Mouse (Mus musculus) embryonic facial prominence, embryonic 12.5 days (tissue): ENCODE measurements around the gene Midn. TPM values are rescaled to one million over a fixed set of nuclear protein-coding genes. Genes with fewer than 3 reads are reported as not detected.

Experiments
- ATAC-seq: fragments of 200-750 bp; cut with Nextera tagmentation; 2 replicates; pipeline ENCODE4 v1.8.0; 2017; ENCODE audit not compliant: insufficient number of reproducible peaks, insufficient read depth, low FRiP score, low TSS enrichment
- H3K27ac ChIP-seq: fragments of 300-500 bp; sonication (generic); 2 replicates; pipeline ENCODE4 v1.5.1; 2016; ENCODE audit warnings: mild to moderate bottlenecking
- H3K27me3 ChIP-seq: fragments of 300-500 bp; sonication (generic); 2 replicates; pipeline ENCODE4 v1.6.1; 2016; ENCODE audit warnings: mild to moderate bottlenecking, moderate library complexity
- H3K36me3 ChIP-seq: fragments of 300-500 bp; sonication (generic); 2 replicates; pipeline ENCODE4 v1.6.1; 2016; ENCODE audit warnings: mild to moderate bottlenecking
- H3K4me1 ChIP-seq: fragments of 300-500 bp; sonication (generic); 2 replicates; pipeline ENCODE4 v1.6.1; 2016
- H3K4me2 ChIP-seq: fragments of 300-500 bp; sonication (generic); replicated peaks from 2 replicates; pipeline ENCODE4 v1.6.1; 2016; ENCODE audit warnings: mild to moderate bottlenecking, moderate library complexity
- H3K4me3 ChIP-seq: fragments of 300-500 bp; sonication (generic); 2 replicates; pipeline ENCODE4 v1.5.1; 2016; ENCODE audit warnings: mild to moderate bottlenecking
- H3K9ac ChIP-seq: fragments of 300-500 bp; sonication (generic); 2 replicates; pipeline ENCODE4 v1.6.1; 2016; ENCODE audit warnings: mild to moderate bottlenecking, moderate library complexity
- H3K9me3 ChIP-seq: fragments of 300-500 bp; sonication (generic); 2 replicates; pipeline ENCODE4 v1.6.1; 2016; ENCODE audit warnings: mild to moderate bottlenecking, moderate library complexity
- WGBS: fragments of 180-500 bp; shearing (Covaris S2); methylation state at CpG from one replicate; pipeline ENCODE4 v1.1.7; 2016; 5-methylcytosine and 5-hydroxymethylcytosine counted together
- polyA plus RNA-seq: library from polyadenylated mRNA; unstranded; fragments of >200 nt; fragmentation: Nextera tagmentation; extraction: Ambion mirVana; gene quantifications from 2 replicates; pipeline ENCODE4 v1.2.1, GENCODE M21; 2016

The Midn gene
- polyA plus RNA-seq, 1 experiment from 2014 or later = 35.1 TPM

GRCm38 (mm10) chr10:80115290-80115943, 32.7 kb upstream of the Midn start, which contains the start of gene Stk11:
TSS of gene Stk11 (plus strand) at chr10:80115803.
- Histone ChIP-seq H3K4me3 (peak within 1 kb of the TSS; percentile 67), H3K9ac (peak within 1 kb of the TSS; percentile 86), H3K27me3 (no peaks in the 10 kb centered on the region), H3K4me1 (peaks cover 33% of the 10 kb centered on the region), H3K4me2 (peak within 1 kb of the TSS; percentile 92), H3K9me3 (no peaks in the 10 kb centered on the region), H3K27ac (peak within 1 kb of the TSS; percentile 83), H3K36me3 (peaks cover 25% of the 10 kb centered on the region)
- WGBS = under 1% methylated on average over 70 of the region's 70 CpGs
- ATAC-seq = peak; percentile 98

GRCm38 (mm10) chr10:80115944-80116335, 32.1 kb upstream of the Midn start:
- peak overlapping the region; percentile 83 for H3K27ac ChIP-seq
- under 1% methylated on average over 63 of the region's 63 CpGs for WGBS
- peaks cover 30% of the 10 kb centered on the region for H3K36me3 ChIP-seq
- H3K4me3 ChIP-seq = peak overlapping the region; percentile 67
- H3K9me3 ChIP-seq = no peaks in the 10 kb centered on the region
- H3K4me2 ChIP-seq = peak overlapping the region; percentile 92
- H3K4me1 ChIP-seq = peaks cover 33% of the 10 kb centered on the region
- H3K27me3 ChIP-seq = no peaks in the 10 kb centered on the region
- ATAC-seq = no peak
- H3K9ac ChIP-seq = peak overlapping the region; percentile 86

- H3K4me3 ChIP-seq = peak overlapping the region; percentile 67
- H3K36me3 ChIP-seq = peaks cover 35% of the 10 kb centered on the region
- H3K9me3 ChIP-seq = no peaks in the 10 kb centered on the region
- peak overlapping the region; percentile 54 for H3K27ac ChIP-seq
- H3K27me3 ChIP-seq = no peaks in the 10 kb centered on the region
- under 1% methylated on average over 27 of the region's 27 CpGs for WGBS
- peaks cover 33% of the 10 kb centered on the region for H3K4me1 ChIP-seq
- H3K4me2 ChIP-seq = peak overlapping the region; percentile 92
- peak overlapping the region; percentile 86 for H3K9ac ChIP-seq
- no peak for ATAC-seq
Measured at GRCm38 (mm10) chr10:80116563-80116926, 31.5 kb upstream of the Midn start.

DNA sequence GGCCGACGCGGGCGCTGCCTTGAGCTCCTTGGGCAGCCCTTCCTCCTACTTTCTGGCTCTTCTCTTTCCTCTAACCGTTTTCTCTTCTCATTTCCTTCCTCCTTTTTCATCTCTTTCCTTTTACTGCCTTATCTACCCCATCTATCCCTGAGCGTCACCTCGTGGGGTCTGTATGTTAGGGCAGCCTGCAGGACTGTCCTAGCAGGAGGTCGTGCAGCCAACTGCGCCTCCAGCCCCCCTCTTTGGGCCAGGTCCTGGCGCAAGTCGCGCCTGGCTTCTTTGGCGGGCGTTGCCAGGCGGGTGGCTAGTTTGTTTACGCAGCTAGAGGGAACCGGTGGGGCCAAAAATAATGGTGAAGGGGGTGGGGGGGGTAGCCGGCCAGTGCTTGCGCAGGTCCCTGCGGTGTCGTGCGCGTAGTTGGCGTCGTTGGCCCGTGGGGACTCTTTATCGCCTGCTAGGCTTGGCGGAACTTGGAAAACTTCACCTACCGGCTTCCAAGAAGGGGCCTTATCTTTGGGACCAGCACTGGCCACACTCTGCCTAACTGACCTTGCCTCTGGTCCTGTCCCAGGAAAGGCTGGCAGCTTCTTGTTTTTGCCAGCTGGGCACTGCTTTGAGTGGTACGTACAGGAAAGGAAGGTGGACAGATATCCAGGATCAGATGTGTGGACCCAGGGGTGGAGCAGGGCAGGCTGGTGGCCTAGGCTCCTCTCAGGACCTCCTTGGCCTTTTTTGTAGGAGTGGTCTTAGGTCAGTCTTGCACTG, 31.0 kb upstream of the Midn start:
- no peak for ATAC-seq
- Histone ChIP-seq H3K9ac (peak overlapping the region; percentile 86), H3K36me3 (peaks cover 41% of the 10 kb centered on the region), H3K4me1 (peaks cover 33% of the 10 kb centered on the region), H3K27me3 (no peaks in the 10 kb centered on the region), H3K4me3 (peak overlapping the region; percentile 67), H3K27ac (peak overlapping the region; percentile 54), H3K4me2 (peak overlapping the region; percentile 92), H3K9me3 (no peaks in the 10 kb centered on the region)
- WGBS = 4% methylated on average over 30 of the region's 30 CpGs

GRCm38 (mm10) chr10:80117736-80118135, 30.3 kb upstream of the Midn start:
- WGBS = 43% methylated on average over 1 of the region's 1 CpGs
- no peak overlapping the region for H3K27ac ChIP-seq

GRCm38 (mm10) chr10:80118552-80118951, 29.5 kb upstream of the Midn start:
- H3K27ac ChIP-seq = no peak overlapping the region
- ATAC-seq = no peak
- peaks cover 33% of the 10 kb centered on the region for H3K4me1 ChIP-seq
- WGBS = 68% methylated on average over 6 of the region's 6 CpGs
- H3K9ac ChIP-seq = peak overlapping the region; percentile 32; the same call in 1 of the 2 replicates
- no peaks in the 10 kb centered on the region for H3K9me3 ChIP-seq
- H3K27me3 ChIP-seq = no peaks in the 10 kb centered on the region
- peak overlapping the region; percentile 92 for H3K4me2 ChIP-seq
- H3K4me3 ChIP-seq = peak overlapping the region; percentile 67
- H3K36me3 ChIP-seq = peaks cover 42% of the 10 kb centered on the region

More at GRCm38 (mm10) chr10:80117736-80118135, 30.3 kb upstream of the Midn start:
- peak overlapping the region; percentile 67 for H3K4me3 ChIP-seq
- peak overlapping the region; percentile 86 for H3K9ac ChIP-seq
- H3K9me3 ChIP-seq = no peaks in the 10 kb centered on the region
- H3K4me1 ChIP-seq = peaks cover 33% of the 10 kb centered on the region
- no peak for ATAC-seq
- H3K36me3 ChIP-seq = peaks cover 42% of the 10 kb centered on the region
- H3K4me2 ChIP-seq = peak overlapping the region; percentile 92
- no peaks in the 10 kb centered on the region for H3K27me3 ChIP-seq

GRCm38 (mm10) chr10:80120146-80120545, 27.9 kb upstream of the Midn start:
- Histone ChIP-seq H3K27ac (no peak overlapping the region), H3K4me2 (no peak overlapping the region), H3K9me3 (no peaks in the 10 kb centered on the region), H3K4me3 (no peak overlapping the region), H3K27me3 (no peaks in the 10 kb centered on the region), H3K9ac (peak overlapping the region; percentile 26; the same call in 1 of the 2 replicates), H3K4me1 (peaks cover 30% of the 10 kb centered on the region), H3K36me3 (peaks cover 55% of the 10 kb centered on the region)
- 89% methylated on average over 2 of the region's 2 CpGs for WGBS
- no peak for ATAC-seq

DNA sequence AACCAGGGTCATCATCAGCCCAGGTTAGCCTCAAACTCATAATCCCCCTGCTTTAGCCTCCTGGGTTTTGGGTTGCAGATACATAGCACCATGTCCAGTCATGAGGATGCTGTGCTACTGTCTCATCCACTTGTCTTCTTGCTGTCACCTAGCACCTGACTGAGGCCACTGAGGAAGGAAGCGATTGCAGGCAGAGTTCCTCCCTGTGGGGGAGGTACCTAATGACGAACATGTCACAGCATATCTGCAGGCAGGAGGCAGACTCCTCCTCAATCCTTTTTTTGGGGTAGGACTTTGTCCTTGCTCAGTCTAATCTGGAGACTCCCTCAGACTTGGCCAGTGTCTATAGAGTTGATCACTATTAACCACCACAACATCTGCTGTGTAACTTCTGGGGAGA, 26.4 kb upstream of the Midn start:
- Histone ChIP-seq H3K4me1 (peaks cover 30% of the 10 kb centered on the region), H3K4me3 (no peak overlapping the region), H3K27ac (no peak overlapping the region), H3K9ac (no peak overlapping the region), H3K9me3 (no peaks in the 10 kb centered on the region), H3K27me3 (no peaks in the 10 kb centered on the region), H3K36me3 (peaks cover 70% of the 10 kb centered on the region), H3K4me2 (no peak overlapping the region)
- no peak for ATAC-seq
- WGBS = 91% methylated on average over 2 of the region's 2 CpGs

GRCm38 (mm10) chr10:80123932-80124562, 24.0 kb upstream of the Midn start:
- H3K9ac ChIP-seq = no peak overlapping the region
- no peak overlapping the region for H3K4me2 ChIP-seq
- no peak overlapping the region for H3K4me3 ChIP-seq
- no peak for ATAC-seq
- H3K27me3 ChIP-seq = no peaks in the 10 kb centered on the region
- peaks cover 82% of the 10 kb centered on the region for H3K36me3 ChIP-seq
- no peak overlapping the region for H3K27ac ChIP-seq
- H3K4me1 ChIP-seq = 0 out of 2 replicates have a peak, but pooled peaks cover 7% of the 10 kb centered on the region
- WGBS = 92% methylated on average over 9 of the region's 9 CpGs
- no peaks in the 10 kb centered on the region for H3K9me3 ChIP-seq

DNA sequence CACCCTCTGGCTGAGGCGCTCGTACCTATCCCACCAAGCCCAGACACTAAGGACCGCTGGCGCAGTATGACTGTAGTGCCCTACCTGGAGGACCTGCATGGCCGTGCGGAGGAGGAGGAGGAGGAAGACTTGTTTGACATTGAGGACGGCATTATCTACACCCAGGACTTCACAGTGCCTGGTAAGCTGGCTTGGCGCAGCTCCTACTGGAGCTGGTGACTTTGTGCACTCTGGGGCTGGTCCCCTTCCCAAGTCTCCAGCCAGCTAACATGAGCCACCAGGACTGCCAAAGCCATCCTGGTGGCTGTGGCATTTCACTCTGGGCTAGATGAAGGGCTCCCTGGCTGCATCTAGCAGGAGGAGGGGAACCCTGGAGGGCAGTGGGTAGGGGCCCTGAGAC, 20.2 kb upstream of the Midn start:
- Histone ChIP-seq H3K27ac (no peak overlapping the region), H3K4me2 (no peak overlapping the region), H3K36me3 (peaks cover 90% of the 10 kb centered on the region), H3K4me1 (peaks cover 15% of the 10 kb centered on the region), H3K9ac (no peak overlapping the region), H3K9me3 (no peaks in the 10 kb centered on the region), H3K4me3 (no peak overlapping the region), H3K27me3 (no peaks in the 10 kb centered on the region)
- 90% methylated on average over 8 of the region's 8 CpGs for WGBS
- ATAC-seq = no peak

GRCm38 (mm10) chr10:80129846-80130245, 18.2 kb upstream of the Midn start:
- Histone ChIP-seq H3K4me1 (peaks cover 15% of the 10 kb centered on the region), H3K9ac (no peak overlapping the region), H3K27me3 (peaks cover 4% of the 10 kb centered on the region), H3K27ac (no peak overlapping the region), H3K36me3 (peaks cover 97% of the 10 kb centered on the region), H3K4me3 (no peak overlapping the region), H3K9me3 (no peaks in the 10 kb centered on the region), H3K4me2 (no peak overlapping the region)
- 91% methylated on average over 9 of the region's 9 CpGs for WGBS
- ATAC-seq = no peak
